Mouse (Mus musculus) ES-Bruce4 (cell line): ENCODE measurements around the gene Chd6. TPM values are rescaled to one million over a fixed set of nuclear protein-coding genes. Genes with fewer than 3 reads are reported as not detected.

Source experiments
- H3K27ac ChIP-seq: 2 replicates; pipeline ENCODE4 v1.5.1; 2012; ENCODE audit warnings: low read length, inconsistent platforms; ENCODE audit not compliant: insufficient read depth
- H3K27me3 ChIP-seq: 2 replicates; pipeline ENCODE4 v1.6.1; 2012; ENCODE audit warnings: mild to moderate bottlenecking, low read length, inconsistent platforms; ENCODE audit not compliant: control insufficient read depth, poor library complexity, insufficient read depth, severe bottlenecking
- H3K36me3 ChIP-seq: 2 replicates; pipeline ENCODE4 v1.6.1; 2012; ENCODE audit warnings: inconsistent platforms, mild to moderate bottlenecking, low read length, moderate library complexity; ENCODE audit not compliant: control insufficient read depth, poor library complexity, insufficient read depth, severe bottlenecking
- H3K4me1 ChIP-seq: one replicate; pipeline ENCODE4 v1.8.1; 2011; ENCODE audit warnings: low read length; ENCODE audit not compliant: control insufficient read depth, insufficient read depth
- H3K4me3 ChIP-seq: 2 replicates; pipeline ENCODE4 v1.5.1; 2011; ENCODE audit warnings: low read depth, mild to moderate bottlenecking, low read length
- H3K9ac ChIP-seq: 2 replicates; pipeline ENCODE4 v1.6.1; 2012; ENCODE audit warnings: low read depth, mild to moderate bottlenecking, inconsistent platforms; ENCODE audit not compliant: poor library complexity, severe bottlenecking
- H3K9me3 ChIP-seq: replicated peaks from 2 replicates; pipeline ENCODE4 v1.6.1; 2012; ENCODE audit warnings: mild to moderate bottlenecking, low read length, inconsistent platforms; ENCODE audit not compliant: control insufficient read depth, poor library complexity, insufficient read depth, severe bottlenecking
- CTCF ChIP-seq: IDR thresholded peaks from one replicate; pipeline ENCODE4 v1.8.1; 2011; ENCODE audit warnings: low read depth, low read length
- EP300 ChIP-seq: IDR thresholded peaks from 2 replicates; pipeline ENCODE4 v1.6.1; 2011; ENCODE audit warnings: low read depth, low read length; ENCODE audit not compliant: insufficient read depth
- POLR2A ChIP-seq: IDR thresholded peaks from one replicate; pipeline ENCODE4 v1.8.1; 2011; ENCODE audit warnings: low read length; ENCODE audit not compliant: insufficient read depth
- polyA plus RNA-seq: library from polyadenylated mRNA; stranded (reverse); fragments of >200 nt; gene quantifications from 2 replicates; pipeline ENCODE4 v1.2.4, GENCODE M21; 2011; ENCODE audit warnings: low read depth; ENCODE audit not compliant: missing spikeins, insufficient read depth, insufficient read length

Chd6 gene
- polyA plus RNA-seq, 1 experiment = 90.4 TPM

GRCm38 (mm10) chr2:161017913-161018312, 91.0 kb downstream of the Chd6 start:
- H3K9ac ChIP-seq = no peak overlapping the region
- H3K9me3 ChIP-seq = no peaks in the 10 kb centered on the region
- no peak overlapping the region for H3K27ac ChIP-seq
- peaks cover 2% of the 10 kb centered on the region for H3K4me1 ChIP-seq
- TF ChIP-seq POLR2A (no peak), CTCF (no peak), EP300 (no peak)
- no peak overlapping the region for H3K4me3 ChIP-seq
- H3K36me3 ChIP-seq = peaks cover 56% of the 10 kb centered on the region
- no peaks in the 10 kb centered on the region for H3K27me3 ChIP-seq

GRCm38 (mm10) chr2:161012577-161013251, 96.2 kb downstream of the Chd6 start:
- Histone ChIP-seq H3K4me1 (no peaks in the 10 kb centered on the region), H3K9me3 (no peaks in the 10 kb centered on the region), H3K27ac (no peak overlapping the region), H3K27me3 (no peaks in the 10 kb centered on the region), H3K36me3 (peaks cover 60% of the 10 kb centered on the region), H3K9ac (no peak overlapping the region), H3K4me3 (no peak overlapping the region)
- no peak for TF ChIP-seq EP300
- no peak for TF ChIP-seq CTCF
- no peak for TF ChIP-seq POLR2A

- Histone ChIP-seq H3K27me3 (no peaks in the 10 kb centered on the region), H3K36me3 (peaks cover 9% of the 10 kb centered on the region), H3K9ac (no peak overlapping the region), H3K9me3 (no peaks in the 10 kb centered on the region), H3K4me1 (no peaks in the 10 kb centered on the region), H3K27ac (no peak overlapping the region), H3K4me3 (no peak overlapping the region)
- no peak for TF ChIP-seq EP300
- no peak for TF ChIP-seq CTCF
- TF ChIP-seq POLR2A = no peak
These were observed 104.5 kb downstream of the Chd6 start for GRCm38 (mm10) chr2:161004338-161004737.

GRCm38 (mm10) chr2:160996987-160997763, 111.7 kb downstream of the Chd6 start:
- H3K9me3 ChIP-seq = no peaks in the 10 kb centered on the region
- no peaks in the 10 kb centered on the region; the same call in 1 of the 2 replicates for H3K36me3 ChIP-seq
- TF ChIP-seq POLR2A (no peak), EP300 (no peak), CTCF (no peak)

GRCm38 (mm10) chr2:160994181-160994580, 114.7 kb downstream of the Chd6 start:
- TF ChIP-seq EP300 (no peak), POLR2A (no peak), CTCF (no peak)
- Histone ChIP-seq H3K27ac (no peak overlapping the region), H3K4me3 (no peak overlapping the region), H3K36me3 (peaks cover 13% of the 10 kb centered on the region), H3K27me3 (no peaks in the 10 kb centered on the region), H3K9me3 (no peaks in the 10 kb centered on the region), H3K9ac (no peak overlapping the region), H3K4me1 (no peaks in the 10 kb centered on the region)

More at GRCm38 (mm10) chr2:160996987-160997763, 111.7 kb downstream of the Chd6 start:
- H3K9ac ChIP-seq = no peak overlapping the region
- H3K27me3 ChIP-seq = no peaks in the 10 kb centered on the region
- H3K4me3 ChIP-seq = no peak overlapping the region
- no peaks in the 10 kb centered on the region for H3K4me1 ChIP-seq
- no peak overlapping the region for H3K27ac ChIP-seq

GRCm38 (mm10) chr2:160992465-160992864, 116.4 kb downstream of the Chd6 start:
- Histone ChIP-seq H3K27me3 (no peaks in the 10 kb centered on the region), H3K4me1 (no peaks in the 10 kb centered on the region), H3K9me3 (peaks cover 2% of the 10 kb centered on the region; the same call in 1 of the 2 replicates), H3K27ac (no peak overlapping the region), H3K4me3 (no peak overlapping the region), H3K9ac (no peak overlapping the region), H3K36me3 (peaks cover 26% of the 10 kb centered on the region)
- TF ChIP-seq EP300 (no peak), POLR2A (no peak), CTCF (no peak)
